Mouse (Mus musculus) testis, adult 2 months (tissue): ENCODE measurements around the gene Ubox5.

Experiments
- CTCF ChIP-seq: fragments of 200-500 bp; IDR thresholded peaks from 2 replicates; pipeline ENCODE4 v1.5.1; 2012; ENCODE audit warnings: low read depth, mild to moderate bottlenecking, inconsistent platforms, low read length, moderate library complexity; ENCODE audit not compliant: control insufficient read depth, insufficient read depth, insufficient replicate concordance
- POLR2A ChIP-seq: fragments of 200-500 bp; IDR thresholded peaks from 2 replicates; pipeline ENCODE4 v1.6.1; 2012; ENCODE audit warnings: low read depth, mild to moderate bottlenecking, inconsistent platforms, low read length, moderate library complexity; ENCODE audit not compliant: control insufficient read depth

DNA sequence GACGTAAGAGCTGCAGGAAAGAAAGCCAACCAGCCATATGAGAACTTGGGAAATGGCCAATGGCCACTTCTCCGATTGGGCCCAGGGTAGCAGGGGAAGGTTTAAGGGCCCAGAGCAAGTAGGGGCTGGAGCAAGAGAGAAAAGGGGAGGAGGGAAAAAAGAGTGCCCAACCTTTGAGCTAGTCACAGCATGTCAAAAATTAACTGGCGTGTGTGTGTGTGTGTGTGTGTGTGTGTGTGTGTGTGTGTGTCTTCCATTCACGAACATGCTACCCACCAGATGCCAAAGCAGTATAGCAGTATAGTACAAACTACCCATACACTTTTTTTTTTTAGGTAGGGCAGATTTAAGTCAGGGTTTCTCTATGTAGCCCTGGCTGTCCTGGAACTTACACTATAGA lies 60.9 kb downstream of the Ubox5 start:
- no peak for TF ChIP-seq CTCF
- TF ChIP-seq POLR2A: no peak
